Mouse (Mus musculus): ENCODE data around the gene Bpifc.

The Bpifc gene

DNA sequence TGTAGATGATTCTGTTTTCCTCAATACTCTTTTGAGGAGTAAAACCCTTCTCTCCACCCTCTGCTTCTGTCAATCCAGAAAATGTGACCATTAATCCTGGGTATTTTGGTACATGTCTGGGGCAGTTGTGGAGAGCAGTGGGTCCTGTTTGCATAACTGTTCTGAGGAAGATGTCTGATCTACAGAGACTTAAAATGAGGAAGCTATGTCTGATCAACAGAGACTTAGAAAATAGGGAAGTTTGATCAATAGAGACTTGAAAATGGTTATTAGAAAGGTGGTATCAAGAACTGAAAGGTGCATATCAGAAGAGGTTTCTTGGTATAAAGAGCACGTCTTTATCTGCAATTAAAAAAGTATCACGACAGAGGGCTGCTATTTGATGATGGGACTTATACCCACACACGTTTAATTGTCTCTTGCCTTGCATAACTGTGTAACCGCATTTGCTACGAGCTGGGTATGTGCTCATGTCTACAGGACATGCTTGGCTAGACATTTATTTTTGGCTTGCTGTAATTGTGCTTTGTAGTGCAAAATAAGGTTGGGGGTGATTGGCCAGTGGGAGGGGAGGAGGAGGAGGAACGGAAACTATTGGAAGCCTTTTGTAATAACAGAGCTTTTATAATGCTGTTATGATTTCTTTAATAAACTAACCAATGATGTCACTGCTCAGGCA is 59.8 kb downstream of the Bpifc start:
- no peak for DNase-seq (ENCODE audit: low spot score)

DNA sequence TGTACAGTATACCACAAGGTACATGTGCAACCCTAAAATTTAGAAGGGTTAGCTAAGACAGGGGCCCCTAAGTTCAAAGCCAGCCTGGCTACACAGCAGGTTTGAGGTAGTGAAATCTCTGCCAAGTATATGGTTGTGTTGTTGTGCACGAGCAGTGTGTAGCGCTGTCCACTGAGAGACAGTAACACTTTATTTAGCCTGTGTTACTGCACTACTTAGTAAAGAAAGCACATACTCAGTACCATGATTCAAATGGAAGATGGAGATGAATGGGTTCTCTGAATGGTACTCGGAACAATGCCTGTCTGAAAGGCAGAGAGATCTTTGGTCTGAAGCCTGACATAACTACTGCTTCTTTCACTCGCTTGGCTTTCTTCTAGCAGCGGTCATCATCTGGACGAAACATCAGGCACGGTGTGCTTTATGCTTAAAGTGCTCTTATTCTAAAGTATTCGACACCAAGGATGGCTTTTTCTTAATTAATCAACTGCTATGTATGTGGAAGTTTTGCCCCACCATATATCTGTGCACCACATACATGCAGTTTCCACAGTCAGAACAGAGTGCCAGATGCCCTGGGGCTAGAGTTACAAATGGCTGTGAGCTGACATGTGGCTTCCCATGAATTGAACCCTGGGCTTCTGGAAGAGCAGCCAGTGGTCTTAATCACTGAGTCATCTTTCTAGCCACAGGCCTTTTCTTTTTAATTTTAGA is 63.1 kb downstream of the Bpifc start:
- DNase-seq (ENCODE audit: low spot score) = no peak

DNA sequence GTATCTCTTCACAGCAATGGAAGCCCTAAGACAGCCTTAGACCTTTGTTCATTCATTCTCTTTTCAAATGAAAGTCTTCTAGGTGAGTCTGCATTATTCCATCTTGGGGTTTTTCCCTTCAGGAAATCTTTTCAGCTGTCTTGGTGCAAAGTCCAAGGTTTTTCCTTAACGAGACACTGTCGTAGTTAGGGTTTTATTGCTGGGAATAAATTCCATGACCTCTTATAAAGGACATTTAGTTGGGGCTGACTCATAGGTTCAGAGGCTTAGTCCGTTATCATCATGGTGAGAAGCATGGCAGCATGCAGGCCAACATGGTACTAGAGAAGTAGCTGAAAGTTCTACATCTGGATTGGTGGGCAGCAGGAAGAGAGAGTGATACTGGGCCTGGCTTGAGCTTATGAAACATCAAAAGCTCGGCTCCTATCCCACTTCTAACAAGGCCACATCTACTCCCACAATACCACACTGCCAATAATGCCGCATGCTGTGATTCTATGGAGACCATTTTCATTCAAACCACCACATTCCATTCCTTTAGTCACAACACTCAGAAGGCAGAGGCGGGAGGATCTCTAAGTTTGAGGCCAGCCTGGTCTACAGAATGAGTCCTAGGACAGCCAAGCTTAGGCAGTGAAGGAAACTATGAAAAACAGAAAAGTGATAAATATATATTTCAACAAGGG is 75.3 kb downstream of the Bpifc start:
- DNase-seq (ENCODE audit: low spot score) = no peak

DNA sequence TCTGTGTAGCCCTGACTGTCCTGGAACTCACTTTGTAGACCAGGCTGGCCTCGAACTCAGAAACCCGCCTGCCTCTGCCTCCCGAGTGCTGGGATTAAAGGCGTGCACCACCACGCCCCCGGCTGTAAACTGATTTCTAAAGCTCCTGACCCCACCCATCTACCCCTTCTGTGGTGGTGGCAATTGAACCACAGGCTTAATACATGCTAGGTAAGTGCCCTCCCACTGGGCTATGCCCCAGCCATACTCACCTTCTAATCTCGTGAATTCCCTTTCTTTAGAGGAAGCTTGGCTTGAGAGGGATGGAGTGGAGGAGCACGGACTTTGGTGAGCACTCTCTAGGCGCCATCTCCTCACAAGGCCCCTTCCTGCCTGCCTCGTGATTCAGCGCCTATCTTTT is 81.7 kb downstream of the Bpifc start:
- DNase-seq (ENCODE audit: low spot score) = no peak

DNA sequence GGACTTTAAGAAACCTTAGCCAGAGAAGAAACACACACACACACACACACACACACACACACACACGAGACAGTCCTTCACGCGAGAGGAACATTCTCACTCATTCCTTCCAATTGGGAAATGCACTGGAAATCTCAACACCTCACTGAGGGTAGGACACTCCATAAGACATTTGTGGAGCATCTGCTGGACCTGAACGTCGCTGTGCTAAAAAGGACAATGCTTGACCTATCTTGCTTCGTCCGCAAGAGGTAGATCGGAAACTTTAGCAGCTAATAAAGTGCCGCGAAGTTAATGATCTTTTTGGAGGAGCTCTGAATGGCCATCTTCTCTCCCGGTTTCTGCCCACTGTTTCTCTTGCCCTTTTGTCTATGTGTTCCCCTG is 82.5 kb downstream of the Bpifc start:
- no peak for DNase-seq (ENCODE audit: low spot score)

DNA sequence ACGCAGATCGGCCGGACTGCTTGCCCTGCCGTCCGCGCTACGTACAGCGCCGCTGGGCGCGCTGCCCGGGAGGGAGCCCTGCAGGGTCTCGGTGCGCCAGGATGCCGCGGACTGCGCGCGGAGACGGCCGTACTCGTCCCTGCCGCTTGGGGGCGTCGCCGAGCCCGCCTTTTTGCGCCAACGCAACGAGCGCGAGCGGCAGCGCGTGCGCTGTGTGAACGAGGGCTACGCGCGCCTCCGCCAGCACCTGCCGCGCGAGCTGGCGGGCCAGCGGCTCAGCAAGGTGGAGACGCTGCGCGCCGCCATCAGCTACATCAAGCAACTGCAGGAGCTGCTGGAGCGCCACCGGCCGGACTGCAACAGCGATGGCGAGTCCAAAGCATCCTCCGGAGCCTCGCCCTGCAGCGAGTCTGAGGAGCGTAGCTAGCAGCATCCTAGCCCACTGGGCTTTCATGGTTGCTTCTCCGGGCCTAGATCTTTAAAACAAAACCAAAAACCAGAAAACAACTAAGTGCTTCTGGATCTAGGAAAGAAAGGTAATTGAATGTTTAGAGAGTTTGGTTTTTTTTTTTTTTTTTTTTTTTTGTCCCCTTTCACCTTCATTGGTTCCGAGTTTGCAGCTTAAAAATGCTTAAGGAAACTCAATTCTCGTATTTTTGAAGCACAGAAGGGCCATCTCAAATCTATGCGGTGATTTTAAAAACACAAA is 83.0 kb downstream of the Bpifc start:
- no peak for DNase-seq (ENCODE audit: low spot score)

DNA sequence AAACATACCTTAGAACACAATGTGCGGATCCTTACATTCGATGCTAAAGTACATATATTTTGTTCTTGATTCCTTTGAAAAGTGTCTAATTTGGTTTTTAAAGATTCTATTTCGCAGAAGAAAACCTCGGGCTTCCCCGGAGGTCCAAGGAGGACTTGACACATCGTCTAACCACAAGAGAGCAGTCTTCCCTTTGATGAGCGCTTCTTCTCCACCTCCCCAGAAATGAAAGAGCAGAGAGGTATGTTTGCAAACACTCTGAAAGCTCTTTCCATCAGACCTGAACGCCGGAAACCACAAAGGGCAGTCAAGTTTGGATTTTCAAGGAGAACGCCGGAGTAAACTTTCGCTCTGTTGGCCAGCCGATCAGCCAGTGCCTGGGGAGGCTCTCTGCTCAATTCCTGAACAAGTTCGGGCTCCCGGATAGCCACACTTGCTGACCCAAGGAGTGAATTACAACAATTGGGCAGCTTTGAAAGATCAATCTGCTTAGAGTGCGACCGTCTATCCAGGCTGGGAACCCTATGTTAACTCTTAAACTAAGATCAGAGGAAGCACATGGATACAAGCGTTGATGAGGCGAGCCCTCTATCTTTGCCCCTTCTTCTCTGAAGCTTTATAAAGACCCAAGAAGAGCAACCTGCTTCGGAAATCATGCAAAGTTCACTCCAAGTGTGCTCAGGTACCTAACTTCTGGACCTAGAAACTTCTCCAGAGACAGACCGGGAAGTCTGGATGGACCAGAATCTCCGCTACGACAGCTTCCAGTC is 83.8 kb downstream of the Bpifc start, which contains the start of gene Ascl4:
Gene Ascl4 (plus strand): TSS at position 6 of the 770 bp plus-strand sequence.
- no peak for DNase-seq (ENCODE audit: low spot score)

DNA sequence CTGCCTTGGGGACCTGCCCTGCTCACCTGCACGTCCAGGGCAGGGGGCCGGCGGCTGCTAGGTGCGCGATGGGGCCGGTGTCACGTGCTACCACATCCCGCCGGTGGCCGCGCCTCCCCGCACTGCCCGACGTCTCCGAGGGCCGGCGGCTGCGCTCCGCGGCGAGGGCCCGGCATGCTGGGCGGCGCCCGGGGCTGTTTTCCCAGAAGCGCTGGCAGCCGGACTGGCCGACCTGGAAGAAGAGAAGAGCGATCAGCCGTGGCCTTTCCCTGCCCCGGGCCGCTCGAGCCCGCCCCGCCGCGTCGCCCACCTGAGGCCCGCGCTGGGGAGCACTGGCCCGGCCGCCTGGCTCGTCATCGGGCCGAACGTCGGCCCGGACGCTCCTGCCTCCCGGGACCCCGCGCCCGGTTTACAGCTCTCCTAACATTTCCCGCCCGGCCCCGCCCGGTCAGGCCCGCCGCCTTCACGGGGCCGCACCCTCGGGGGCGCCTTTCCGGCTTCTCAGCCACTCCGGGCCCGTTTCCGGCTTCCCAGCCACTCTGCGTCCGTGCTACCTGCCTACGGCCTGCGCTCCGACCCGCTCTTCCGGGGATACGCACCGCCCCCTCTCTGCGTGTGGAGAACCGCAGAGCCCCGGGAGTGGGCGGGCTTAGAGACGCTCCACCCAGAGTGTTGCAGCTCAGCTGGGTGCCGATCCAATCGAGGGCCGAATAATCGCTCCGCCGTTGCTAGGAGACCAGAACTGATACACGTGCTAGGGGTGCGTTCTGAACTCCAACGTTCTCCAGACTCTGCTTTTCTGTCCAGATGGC is 95.0 kb downstream of the Bpifc start, which contains the start of gene Prdm4:
Gene Prdm4 (minus strand): TSS at position 645 of the 812 bp plus-strand sequence.
- peak; percentile 84 for DNase-seq (ENCODE audit: low spot score)
